Mouse (Mus musculus) liver, embryonic 14.5 days (tissue): ENCODE measurements at regions not wholly inside any gene's neighbourhood (a gene's known extent, or its start where the extent isn't known, plus 50 kb on each side); places are given as distances from the start of the nearest gene placed in this dataset.

Experiments used
- ATAC-seq: fragments of 200-750 bp; cut with Nextera tagmentation; 2 replicates; pipeline ENCODE4 v1.8.0; 2017; ENCODE audit warnings: moderate number of reproducible peaks, mild to moderate bottlenecking, moderate library complexity; ENCODE audit not compliant: insufficient read depth
- DNase-seq, 3 experiments: peaks; one replicate each; pipeline ENCODE4 v3.0.0-alpha.2; 2012 to 2013; ENCODE audit warnings: low read depth in 3 of 3, low spot score in 3 of 3
- H3K27ac ChIP-seq: fragments of 300-500 bp; sonication (generic); 2 replicates; pipeline ENCODE4 v1.5.1; 2014; ENCODE audit warnings: moderate library complexity, mild to moderate bottlenecking, control low read depth, inconsistent platforms
- H3K27me3 ChIP-seq: fragments of 300-500 bp; sonication (generic); 2 replicates; pipeline ENCODE4 v1.6.1; 2014; ENCODE audit warnings: mild to moderate bottlenecking, low read length, moderate library complexity; ENCODE audit not compliant: control insufficient read depth, insufficient read depth
- H3K36me3 ChIP-seq: fragments of 300-500 bp; sonication (generic); replicated peaks from 2 replicates; pipeline ENCODE4 v1.6.1; 2014; ENCODE audit warnings: low read depth; ENCODE audit not compliant: control insufficient read depth, insufficient read depth
- H3K4me1 ChIP-seq, 2 experiments: fragments of 200-500 bp in 1 of 2; fragments of 300-500 bp in 1 of 2; sonication (generic) in 1 of 2; replicated peaks; 2 replicates each; pipeline ENCODE4 v1.6.1; 2012 to 2014; ENCODE audit warnings: antibody characterized with exemption in 1 of 2, inconsistent platforms in 1 of 2, low read length in 1 of 2; ENCODE audit not compliant: control insufficient read depth in 2 of 2, insufficient read depth in 2 of 2
- H3K4me2 ChIP-seq: fragments of 300-500 bp; sonication (generic); 2 replicates; pipeline ENCODE4 v1.6.1; 2014; ENCODE audit warnings: low read depth, mild to moderate bottlenecking, control low read depth, moderate library complexity
- H3K4me3 ChIP-seq, 2 experiments: fragments of 200-500 bp in 1 of 2; fragments of 300-500 bp in 1 of 2; sonication (generic) in 1 of 2; 2 replicates each; pipeline ENCODE4 v1.5.1; 2012 to 2014; ENCODE audit warnings: low read depth in 2 of 2, low read length in 2 of 2, mild to moderate bottlenecking in 2 of 2, control low read depth in 1 of 2, inconsistent platforms in 1 of 2, moderate library complexity in 1 of 2; ENCODE audit not compliant: insufficient read depth in 1 of 2
- H3K9ac ChIP-seq: fragments of 300-500 bp; sonication (generic); replicated peaks from 2 replicates; pipeline ENCODE4 v1.6.1; 2014; ENCODE audit warnings: mild to moderate bottlenecking, control low read depth, moderate library complexity
- H3K9me3 ChIP-seq: fragments of 300-500 bp; sonication (generic); 2 replicates; pipeline ENCODE4 v1.6.1; 2016; ENCODE audit warnings: low read length, mixed read lengths; ENCODE audit not compliant: control insufficient read depth
- CTCF ChIP-seq: IDR thresholded peaks from 2 replicates; pipeline ENCODE4 v1.5.1; 2016; ENCODE audit warnings: antibody characterized with exemption, low read depth, control low read depth
- EP300 ChIP-seq: IDR thresholded peaks from 2 replicates; pipeline ENCODE4 v1.6.1; 2016; ENCODE audit warnings: antibody characterized with exemption, low read depth
- WGBS: fragments of 180-500 bp; shearing (Covaris S2); extraction: QIAGEN DNeasy Blood & Tissue Kit; methylation state at CpG from one replicate; pipeline ENCODE4 v1.1.7; 2014; ENCODE audit not compliant: insufficient replicate concordance; 5-methylcytosine and 5-hydroxymethylcytosine counted together

DNA sequence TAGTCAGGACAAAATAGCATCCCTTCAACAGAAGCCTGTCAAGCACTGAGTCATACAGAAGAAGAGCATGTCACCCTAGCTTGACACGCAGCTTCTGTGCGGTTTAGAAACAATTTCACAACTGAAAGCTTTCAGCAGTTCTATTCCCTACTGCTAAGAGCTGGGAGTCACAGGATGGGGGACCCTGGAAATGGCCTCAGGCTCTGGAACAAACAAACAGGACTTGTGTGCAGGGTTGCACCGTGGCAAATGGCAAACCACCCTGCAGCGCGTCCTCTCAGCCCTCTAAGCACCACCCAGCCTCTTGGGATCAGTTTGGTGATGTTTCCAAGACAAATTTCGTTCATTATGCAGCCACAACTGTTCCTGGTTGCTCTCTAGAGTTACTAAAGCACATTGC is 163.6 kb upstream of the Otx2 start:
- no peak overlapping the region for H3K27ac ChIP-seq
- no peak overlapping the region for H3K4me3 ChIP-seq
- no peak overlapping the region for H3K9ac ChIP-seq
- no peak overlapping the region for H3K4me2 ChIP-seq
- TF ChIP-seq EP300 (no peak), CTCF (no peak)
- H3K36me3 ChIP-seq, result no peaks in the 10 kb centered on the region
- no peaks in the 10 kb centered on the region for H3K27me3 ChIP-seq
- no peak for ATAC-seq
- no peak for DNase-seq
- WGBS, result 61% methylated on average over 6 of the region's 6 CpGs
- no peaks in the 10 kb centered on the region for H3K4me1 ChIP-seq
- H3K9me3 ChIP-seq, result no peaks in the 10 kb centered on the region

GRCm38 (mm10) chr14:48836071-48836470 is 162.5 kb upstream of the Otx2 start:
- Histone ChIP-seq H3K36me3 (no peaks in the 10 kb centered on the region), H3K27me3 (no peaks in the 10 kb centered on the region), H3K9me3 (no peaks in the 10 kb centered on the region), H3K9ac (no peak overlapping the region), H3K27ac (no peak overlapping the region), H3K4me1 (no peaks in the 10 kb centered on the region), H3K4me3 (no peak overlapping the region), H3K4me2 (no peak overlapping the region)
- DNase-seq (no peak), ATAC-seq (no peak)
- WGBS, result 65% methylated on average over 2 of the region's 2 CpGs
- no peak for TF ChIP-seq CTCF
- TF ChIP-seq EP300, result no peak

DNA sequence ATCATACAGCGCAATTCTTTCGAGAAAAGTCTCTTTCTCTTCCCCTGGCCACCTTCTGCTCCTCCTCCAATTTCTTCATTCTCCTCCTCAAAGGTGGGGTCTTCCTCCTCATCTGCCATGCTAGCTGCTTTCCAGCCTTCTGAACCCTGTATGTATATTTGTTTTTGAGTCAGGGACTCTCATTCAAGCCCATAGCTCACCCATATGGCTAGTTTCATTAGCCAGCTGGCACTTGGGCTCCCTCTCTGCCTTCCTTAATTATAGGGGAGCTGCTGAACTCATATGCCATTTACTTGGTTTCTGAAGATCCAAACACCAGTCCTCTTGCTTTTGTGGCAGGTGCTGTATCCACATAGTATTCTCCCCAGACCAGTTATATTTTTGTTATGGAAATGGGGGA is 160.8 kb upstream of the Otx2 start:
- Histone ChIP-seq H3K9ac (no peak overlapping the region), H3K9me3 (no peaks in the 10 kb centered on the region), H3K27ac (no peak overlapping the region), H3K27me3 (no peaks in the 10 kb centered on the region), H3K4me2 (no peak overlapping the region), H3K36me3 (no peaks in the 10 kb centered on the region), H3K4me1 (no peaks in the 10 kb centered on the region), H3K4me3 (no peak overlapping the region)
- ATAC-seq, result no peak
- no peak for DNase-seq
- TF ChIP-seq CTCF (no peak), EP300 (no peak)
- 70% methylated on average over 2 of the region's 2 CpGs for WGBS

GRCm38 (mm10) chr14:48826421-48826820 is 152.8 kb upstream of the Otx2 start:
- no peaks in the 10 kb centered on the region for H3K9me3 ChIP-seq
- DNase-seq (no peak), ATAC-seq (no peak)
- no peak overlapping the region for H3K9ac ChIP-seq
- no peaks in the 10 kb centered on the region for H3K27me3 ChIP-seq
- H3K36me3 ChIP-seq, result no peaks in the 10 kb centered on the region
- H3K4me1 ChIP-seq, result no peaks in the 10 kb centered on the region
- 58% methylated on average over 5 of the region's 5 CpGs for WGBS
- H3K4me3 ChIP-seq, result no peak overlapping the region
- no peak overlapping the region for H3K4me2 ChIP-seq
- no peak for TF ChIP-seq CTCF
- no peak for TF ChIP-seq EP300
- H3K27ac ChIP-seq, result no peak overlapping the region

- WGBS, result 34% methylated on average over 3 of the region's 3 CpGs
Observed at GRCm38 (mm10) chr14:48824375-48824774, 150.8 kb upstream of the Otx2 start.

GRCm38 (mm10) chr14:48815941-48816340 is 142.3 kb upstream of the Otx2 start:
- WGBS, result 60% methylated on average over 3 of the region's 3 CpGs
- no peaks in the 10 kb centered on the region for H3K9me3 ChIP-seq
- no peaks in the 10 kb centered on the region for H3K4me1 ChIP-seq
- DNase-seq (no peak), ATAC-seq (no peak)
- H3K36me3 ChIP-seq, result no peaks in the 10 kb centered on the region
- no peak overlapping the region for H3K4me3 ChIP-seq
- H3K4me2 ChIP-seq, result no peak overlapping the region
- H3K27ac ChIP-seq, result no peak overlapping the region
- TF ChIP-seq CTCF, result no peak
- no peak for TF ChIP-seq EP300
- H3K27me3 ChIP-seq, result no peaks in the 10 kb centered on the region
- H3K9ac ChIP-seq, result no peak overlapping the region

More at GRCm38 (mm10) chr14:48824375-48824774, 150.8 kb upstream of the Otx2 start:
- Histone ChIP-seq H3K4me3 (no peak overlapping the region), H3K27ac (no peak overlapping the region), H3K27me3 (no peaks in the 10 kb centered on the region), H3K9ac (no peak overlapping the region), H3K4me1 (no peaks in the 10 kb centered on the region), H3K9me3 (no peaks in the 10 kb centered on the region), H3K4me2 (no peak overlapping the region), H3K36me3 (no peaks in the 10 kb centered on the region)
- TF ChIP-seq CTCF (no peak), EP300 (no peak)
- no peak for ATAC-seq
- DNase-seq, result no peak
